Mouse (Mus musculus) lung, postnatal 25 days (tissue): ENCODE measurements around the gene Sap30.
A peak's percentile ranks its signal among the peaks of the same experiment; 100 is the strongest.

Experiments used
- DNase-seq: peaks from one replicate; pipeline ENCODE4 v3.0.0; 2022; ENCODE audit warnings: low spot score

Sap30 gene

DNA sequence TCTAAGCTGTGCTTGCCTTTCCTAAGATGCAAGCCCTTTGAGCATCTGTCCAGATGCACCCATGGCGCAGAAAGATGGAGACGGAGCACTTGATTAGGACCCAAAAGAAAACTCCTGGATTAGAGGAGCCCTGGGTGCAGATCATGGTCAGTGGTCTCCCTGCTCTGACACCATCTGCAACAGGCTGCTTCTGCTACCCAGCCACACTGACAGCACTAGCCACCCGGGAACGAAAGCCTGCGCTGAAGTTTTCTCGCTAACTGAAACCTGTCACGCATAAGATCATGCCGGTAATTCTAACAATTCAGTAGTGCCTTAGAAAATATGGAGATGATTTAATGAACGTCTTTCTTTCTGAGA is 51.2 kb downstream of the Sap30 start:
- no peak for DNase-seq

DNA sequence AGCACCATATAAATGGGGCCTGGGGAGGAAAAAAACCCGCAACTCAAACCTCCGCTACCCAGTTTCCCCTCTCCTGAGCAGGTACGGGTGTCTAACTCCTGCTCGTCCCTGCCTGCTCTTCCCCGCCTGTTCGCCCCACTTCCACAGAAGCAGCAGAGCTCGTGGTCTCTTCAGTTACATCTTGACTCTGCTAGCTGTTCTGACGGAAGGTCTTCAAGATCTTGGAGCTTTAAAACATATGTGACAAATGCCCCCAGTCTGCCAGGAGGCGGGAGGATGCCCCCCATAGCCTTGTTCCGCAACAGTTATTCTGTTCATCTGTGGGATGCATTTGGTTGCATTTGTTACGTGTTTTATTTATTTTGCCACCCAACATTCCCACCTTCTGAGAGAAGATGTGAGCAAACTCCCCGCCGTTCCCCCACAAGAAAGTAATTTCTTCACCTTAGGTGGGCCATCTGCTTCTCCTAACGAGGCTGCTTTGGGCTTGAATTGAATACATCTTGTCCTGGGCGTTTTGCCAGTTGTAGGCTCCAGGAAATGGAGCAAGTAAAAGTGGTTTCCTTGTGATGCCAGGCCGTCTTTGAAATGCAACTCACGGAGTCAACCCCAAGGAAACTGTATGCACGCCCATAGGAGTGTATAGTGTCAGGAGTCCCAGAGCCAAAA is 51.8 kb downstream of the Sap30 start:
- DNase-seq = no peak

DNA sequence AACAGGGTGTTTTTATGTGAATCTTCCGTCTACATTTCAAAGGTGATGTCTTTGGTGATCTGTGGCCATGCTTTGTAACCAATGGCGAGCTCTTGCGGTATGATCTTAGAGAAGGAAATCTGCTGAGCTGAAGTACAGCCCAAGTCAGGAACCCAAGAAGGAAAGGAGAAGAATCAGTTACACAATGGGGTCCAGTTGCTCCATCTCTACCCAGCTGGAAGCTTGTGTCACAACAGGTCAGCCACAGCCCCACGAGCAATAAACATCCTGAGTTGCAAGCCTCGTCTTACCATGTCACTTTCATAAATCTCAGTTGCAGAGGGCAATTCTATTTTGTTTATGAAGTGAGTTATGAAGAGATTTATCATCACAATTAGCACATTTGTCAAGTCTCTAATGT is 54.9 kb downstream of the Sap30 start:
- peak; percentile 34 for DNase-seq
